Mouse (Mus musculus) embryonic facial prominence, embryonic 11.5 days (tissue): ENCODE measurements around the gene Cdh12. TPM values are rescaled to one million over a fixed set of nuclear protein-coding genes. Genes with fewer than 3 reads are reported as not detected.

Experiments
- ATAC-seq: fragments of 200-750 bp; cut with Nextera tagmentation; replicated peaks from 2 replicates; pipeline ENCODE4 v1.8.0; 2017; ENCODE audit warnings: low read depth; ENCODE audit not compliant: insufficient number of reproducible peaks, low FRiP score, low TSS enrichment
- DNase-seq: peaks from one replicate; pipeline ENCODE4 v3.0.0-alpha.2; 2015; ENCODE audit warnings: low spot score
- H3K27ac ChIP-seq: fragments of 300-500 bp; sonication (generic); replicated peaks from 2 replicates; pipeline ENCODE4 v1.5.1; 2014; ENCODE audit warnings: mild to moderate bottlenecking, low read depth, low read length, control low read depth
- H3K27me3 ChIP-seq: fragments of 300-500 bp; sonication (generic); 2 replicates; pipeline ENCODE4 v1.6.1; 2014; ENCODE audit warnings: mild to moderate bottlenecking, low read length, moderate library complexity, mixed read lengths; ENCODE audit not compliant: control insufficient read depth, insufficient read depth
- H3K36me3 ChIP-seq: fragments of 300-500 bp; sonication (generic); replicated peaks from 2 replicates; pipeline ENCODE4 v1.6.1; 2014; ENCODE audit warnings: low read depth, mild to moderate bottlenecking, low read length, moderate library complexity, mixed read lengths; ENCODE audit not compliant: control insufficient read depth, insufficient read depth
- H3K4me1 ChIP-seq: fragments of 300-500 bp; sonication (generic); 2 replicates; pipeline ENCODE4 v1.6.1; 2014; ENCODE audit warnings: low read length, mixed read lengths; ENCODE audit not compliant: control insufficient read depth, insufficient read depth
- H3K4me2 ChIP-seq: fragments of 300-500 bp; sonication (generic); 2 replicates; pipeline ENCODE4 v1.6.1; 2014; ENCODE audit warnings: low read depth, mild to moderate bottlenecking, control low read depth, low read length, moderate library complexity
- H3K4me3 ChIP-seq: fragments of 300-500 bp; sonication (generic); 2 replicates; pipeline ENCODE4 v1.5.1; 2014; ENCODE audit warnings: low read depth, low read length, control low read depth
- H3K9ac ChIP-seq: fragments of 300-500 bp; sonication (generic); replicated peaks from 2 replicates; pipeline ENCODE4 v1.6.1; 2014; ENCODE audit warnings: mild to moderate bottlenecking, control low read depth, low read length
- H3K9me3 ChIP-seq: fragments of 300-500 bp; sonication (generic); replicated peaks from 2 replicates; pipeline ENCODE4 v1.6.1; 2016; ENCODE audit warnings: mild to moderate bottlenecking, low read length, inconsistent platforms, mixed read lengths; ENCODE audit not compliant: control insufficient read depth
- WGBS: fragments of 180-500 bp; shearing (Covaris S2); extraction: QIAGEN DNeasy Blood & Tissue Kit; methylation state at CpG from one replicate; pipeline ENCODE4 v1.1.7; 2014; 5-methylcytosine and 5-hydroxymethylcytosine counted together
- polyA plus RNA-seq: library from polyadenylated mRNA; unstranded; fragments of >200 nt; fragmentation: Nextera tagmentation; extraction: Ambion mirVana; gene quantifications from 2 replicates; pipeline ENCODE4 v1.2.1, GENCODE M21; 2014

Cdh12 gene
- polyA plus RNA-seq, 1 experiment from 2014 or later: 0.25 TPM

GRCm38 (mm10) chr15:20971041-20971440 lies 522.0 kb downstream of the Cdh12 start:
- H3K27ac ChIP-seq: no peak overlapping the region
- no peaks in the 10 kb centered on the region for H3K27me3 ChIP-seq
- 89% methylated on average over 2 of the region's 2 CpGs for WGBS
- no peak overlapping the region for H3K9ac ChIP-seq
- ATAC-seq (no peak), DNase-seq (no peak)
- H3K36me3 ChIP-seq: no peaks in the 10 kb centered on the region
- no peaks in the 10 kb centered on the region for H3K9me3 ChIP-seq
- H3K4me2 ChIP-seq: no peak overlapping the region
- H3K4me3 ChIP-seq: no peak overlapping the region
- H3K4me1 ChIP-seq: no peaks in the 10 kb centered on the region

- H3K36me3 ChIP-seq: no peaks in the 10 kb centered on the region
- H3K4me2 ChIP-seq: no peak overlapping the region
- H3K27ac ChIP-seq: no peak overlapping the region
- H3K9ac ChIP-seq: no peak overlapping the region
- H3K27me3 ChIP-seq: no peaks in the 10 kb centered on the region
- no peaks in the 10 kb centered on the region for H3K4me1 ChIP-seq
- ATAC-seq (no peak), DNase-seq (no peak)
- no peaks in the 10 kb centered on the region for H3K9me3 ChIP-seq
- WGBS: 86% methylated on average over 4 of the region's 4 CpGs
- no peak overlapping the region for H3K4me3 ChIP-seq
These were observed 551.5 kb downstream of the Cdh12 start for GRCm38 (mm10) chr15:21000541-21000940.

- WGBS: 88% methylated on average over 2 of the region's 2 CpGs
- Histone ChIP-seq H3K27ac (no peak overlapping the region), H3K4me2 (no peak overlapping the region), H3K27me3 (no peaks in the 10 kb centered on the region), H3K36me3 (no peaks in the 10 kb centered on the region), H3K9ac (no peak overlapping the region), H3K4me3 (no peak overlapping the region), H3K9me3 (no peaks in the 10 kb centered on the region), H3K4me1 (no peaks in the 10 kb centered on the region)
- ATAC-seq: no peak
- no peak for DNase-seq
These were observed 558.9 kb downstream of the Cdh12 start for GRCm38 (mm10) chr15:21007931-21008330.

GRCm38 (mm10) chr15:21008487-21008886 lies 559.4 kb downstream of the Cdh12 start:
- Histone ChIP-seq H3K9me3 (no peaks in the 10 kb centered on the region), H3K4me1 (no peaks in the 10 kb centered on the region), H3K27me3 (no peaks in the 10 kb centered on the region), H3K9ac (no peak overlapping the region), H3K27ac (no peak overlapping the region), H3K36me3 (no peaks in the 10 kb centered on the region), H3K4me2 (no peak overlapping the region), H3K4me3 (no peak overlapping the region)
- no peak for ATAC-seq
- DNase-seq: no peak
- WGBS: 35% methylated on average over 1 of the region's 1 CpGs

GRCm38 (mm10) chr15:21008969-21009368 lies 559.9 kb downstream of the Cdh12 start:
- no peak for DNase-seq
- Histone ChIP-seq H3K4me1 (no peaks in the 10 kb centered on the region), H3K36me3 (no peaks in the 10 kb centered on the region), H3K9ac (no peak overlapping the region), H3K9me3 (no peaks in the 10 kb centered on the region), H3K27ac (no peak overlapping the region), H3K4me2 (no peak overlapping the region), H3K27me3 (no peaks in the 10 kb centered on the region), H3K4me3 (no peak overlapping the region)
- no peak for ATAC-seq
- 58% methylated on average over 3 of the region's 3 CpGs for WGBS

- no peak overlapping the region for H3K9ac ChIP-seq
- H3K4me2 ChIP-seq: no peak overlapping the region
- 89% methylated on average over 1 of the region's 1 CpGs for WGBS
- no peak for DNase-seq
- no peaks in the 10 kb centered on the region for H3K27me3 ChIP-seq
- no peak overlapping the region for H3K27ac ChIP-seq
- no peak overlapping the region for H3K4me3 ChIP-seq
- ATAC-seq: no peak
- no peaks in the 10 kb centered on the region for H3K4me1 ChIP-seq
- no peaks in the 10 kb centered on the region for H3K36me3 ChIP-seq
- H3K9me3 ChIP-seq: no peaks in the 10 kb centered on the region
These were observed 614.6 kb downstream of the Cdh12 start for GRCm38 (mm10) chr15:21063683-21064082.

- WGBS: 90% methylated on average over 2 of the region's 2 CpGs
- DNase-seq (no peak), ATAC-seq (no peak)
- Histone ChIP-seq H3K9ac (no peak overlapping the region), H3K4me3 (no peak overlapping the region), H3K27me3 (no peaks in the 10 kb centered on the region), H3K4me2 (no peak overlapping the region), H3K4me1 (no peaks in the 10 kb centered on the region), H3K36me3 (no peaks in the 10 kb centered on the region), H3K27ac (no peak overlapping the region), H3K9me3 (no peaks in the 10 kb centered on the region)
These were observed 620.2 kb downstream of the Cdh12 start for GRCm38 (mm10) chr15:21069264-21069663.

GRCm38 (mm10) chr15:21092824-21093223 lies 643.8 kb downstream of the Cdh12 start:
- 88% methylated on average over 1 of the region's 1 CpGs for WGBS
- H3K4me3 ChIP-seq: no peak overlapping the region
- H3K4me2 ChIP-seq: no peak overlapping the region
- ATAC-seq (no peak), DNase-seq (no peak)
- no peaks in the 10 kb centered on the region for H3K9me3 ChIP-seq
- H3K9ac ChIP-seq: no peak overlapping the region
- H3K27ac ChIP-seq: no peak overlapping the region
- H3K27me3 ChIP-seq: no peaks in the 10 kb centered on the region
- no peaks in the 10 kb centered on the region for H3K4me1 ChIP-seq
- H3K36me3 ChIP-seq: no peaks in the 10 kb centered on the region
